Mouse (Mus musculus): Measurements from ENCODE around the gene Gm266. TPM values are rescaled to one million over a fixed set of nuclear protein-coding genes. Genes with fewer than 3 reads are reported as not detected.

Gm266 gene
- polyA plus RNA-seq, 1 experiment from 2014 or later, result 20.8 TPM

GRCm38 (mm10) chr12:111454021-111454420, 31.6 kb downstream of the Gm266 start:
- Histone ChIP-seq H3K9ac (no peak overlapping the region), H3K4me1 (peaks cover 41% of the 10 kb centered on the region), H3K27ac (replicated peaks) (no peak overlapping the region), H3K4me3 (replicated peaks) (no peak overlapping the region), H3K27me3 (peaks cover 48% of the 10 kb centered on the region), H3K36me3 (no peaks in the 10 kb centered on the region), H3K4me2 (replicated peaks) (no peak overlapping the region), H3K9me3 (replicated peaks) (no peaks in the 10 kb centered on the region)
- 27% methylated on average over 4 of the region's 4 CpGs for WGBS
- no peak for ATAC-seq (ENCODE audit: insufficient number of reproducible peaks, low FRiP score, low TSS enrichment, low read depth)

GRCm38 (mm10) chr12:111451561-111451960, 34.1 kb downstream of the Gm266 start:
- Histone ChIP-seq H3K27me3 (peaks cover 68% of the 10 kb centered on the region), H3K4me1 (peaks cover 55% of the 10 kb centered on the region), H3K4me3 (replicated peaks) (no peak overlapping the region), H3K9ac (no peak overlapping the region), H3K27ac (replicated peaks) (no peak overlapping the region), H3K4me2 (replicated peaks) (no peak overlapping the region), H3K9me3 (replicated peaks) (no peaks in the 10 kb centered on the region), H3K36me3 (no peaks in the 10 kb centered on the region)
- ATAC-seq (ENCODE audit: insufficient number of reproducible peaks, low FRiP score, low TSS enrichment, low read depth), result no peak
- WGBS, result 71% methylated on average over 7 of the region's 7 CpGs

- Histone ChIP-seq H3K9ac (no peak overlapping the region), H3K27me3 (peaks cover 73% of the 10 kb centered on the region), H3K9me3 (replicated peaks) (no peaks in the 10 kb centered on the region), H3K4me3 (replicated peaks) (no peak overlapping the region), H3K36me3 (no peaks in the 10 kb centered on the region), H3K4me1 (peaks cover 58% of the 10 kb centered on the region), H3K4me2 (replicated peaks) (no peak overlapping the region), H3K27ac (replicated peaks) (no peak overlapping the region)
- WGBS, result 25% methylated on average over 6 of the region's 6 CpGs
- ATAC-seq (ENCODE audit: insufficient number of reproducible peaks, low FRiP score, low TSS enrichment, low read depth), result no peak
These were observed 35.3 kb downstream of the Gm266 start for GRCm38 (mm10) chr12:111450359-111450758.

- Histone ChIP-seq H3K4me3 (replicated peaks) (no peak overlapping the region), H3K4me1 (peaks cover 48% of the 10 kb centered on the region), H3K27ac (replicated peaks) (0 out of 2 replicates have a peak overlapping the region, but pooled peaks have one; percentile 2), H3K27me3 (peaks cover 81% of the 10 kb centered on the region), H3K4me2 (replicated peaks) (no peak overlapping the region), H3K9ac (no peak overlapping the region), H3K36me3 (no peaks in the 10 kb centered on the region), H3K9me3 (replicated peaks) (no peaks in the 10 kb centered on the region)
- no peak for ATAC-seq (ENCODE audit: insufficient number of reproducible peaks, low FRiP score, low TSS enrichment, low read depth)
- 14% methylated on average over 13 of the region's 14 CpGs for WGBS
These were observed 36.5 kb downstream of the Gm266 start for GRCm38 (mm10) chr12:111448931-111449705.

- Histone ChIP-seq H3K9ac (no peak overlapping the region), H3K27me3 (peaks cover 88% of the 10 kb centered on the region), H3K4me2 (replicated peaks) (no peak overlapping the region), H3K4me1 (peaks cover 50% of the 10 kb centered on the region), H3K9me3 (replicated peaks) (no peaks in the 10 kb centered on the region), H3K27ac (replicated peaks) (0 out of 2 replicates have a peak overlapping the region, but pooled peaks have one; percentile 11), H3K36me3 (no peaks in the 10 kb centered on the region), H3K4me3 (replicated peaks) (no peak overlapping the region)
- no peak for ATAC-seq (ENCODE audit: insufficient number of reproducible peaks, low FRiP score, low TSS enrichment, low read depth)
- 22% methylated on average over 22 of the region's 22 CpGs for WGBS
These were observed 37.5 kb downstream of the Gm266 start for GRCm38 (mm10) chr12:111447898-111448760.

GRCm38 (mm10) chr12:111447350-111447749, 38.3 kb downstream of the Gm266 start:
- WGBS, result 27% methylated on average over 9 of the region's 9 CpGs
- Histone ChIP-seq H3K4me1 (peaks cover 58% of the 10 kb centered on the region), H3K4me2 (replicated peaks) (no peak overlapping the region), H3K4me3 (replicated peaks) (no peak overlapping the region), H3K9ac (no peak overlapping the region), H3K27ac (replicated peaks) (0 out of 2 replicates have a peak overlapping the region, but pooled peaks have one; percentile 11), H3K27me3 (peaks cover 93% of the 10 kb centered on the region), H3K9me3 (replicated peaks) (no peaks in the 10 kb centered on the region), H3K36me3 (no peaks in the 10 kb centered on the region)
- ATAC-seq (ENCODE audit: insufficient number of reproducible peaks, low FRiP score, low TSS enrichment, low read depth), result no peak

- 43% methylated on average over 5 of the region's 5 CpGs for WGBS
- no peak overlapping the region for H3K27ac ChIP-seq (replicated peaks)
- no peaks in the 10 kb centered on the region for H3K36me3 ChIP-seq
- H3K4me2 ChIP-seq (replicated peaks), result no peak overlapping the region
- H3K9me3 ChIP-seq (replicated peaks), result no peaks in the 10 kb centered on the region
- H3K4me3 ChIP-seq (replicated peaks), result no peak overlapping the region
- no peak overlapping the region for H3K9ac ChIP-seq
- H3K27me3 ChIP-seq, result peaks cover 96% of the 10 kb centered on the region
- ATAC-seq (ENCODE audit: insufficient number of reproducible peaks, low FRiP score, low TSS enrichment, low read depth), result no peak
- H3K4me1 ChIP-seq, result peaks cover 64% of the 10 kb centered on the region
These were observed 38.9 kb downstream of the Gm266 start for GRCm38 (mm10) chr12:111446745-111447144.

GRCm38 (mm10) chr12:111445890-111446613, 39.6 kb downstream of the Gm266 start:
- Histone ChIP-seq H3K4me1 (peaks cover 67% of the 10 kb centered on the region), H3K27ac (replicated peaks) (no peak overlapping the region), H3K9ac (no peak overlapping the region), H3K4me3 (replicated peaks) (peak overlapping the region; percentile 27), H3K9me3 (replicated peaks) (no peaks in the 10 kb centered on the region), H3K27me3 (peaks cover 96% of the 10 kb centered on the region), H3K36me3 (no peaks in the 10 kb centered on the region), H3K4me2 (replicated peaks) (peak overlapping the region; percentile 48)
- 7% methylated on average over 27 of the region's 27 CpGs for WGBS
- no peak for ATAC-seq (ENCODE audit: insufficient number of reproducible peaks, low FRiP score, low TSS enrichment, low read depth)

GRCm38 (mm10) chr12:111445161-111445889, 40.3 kb downstream of the Gm266 start:
- Histone ChIP-seq H3K27me3 (peaks cover 89% of the 10 kb centered on the region), H3K4me3 (replicated peaks) (peak overlapping the region; percentile 27), H3K4me2 (replicated peaks) (peak overlapping the region; percentile 48), H3K9me3 (replicated peaks) (no peaks in the 10 kb centered on the region), H3K36me3 (no peaks in the 10 kb centered on the region), H3K9ac (no peak overlapping the region), H3K4me1 (peaks cover 61% of the 10 kb centered on the region), H3K27ac (replicated peaks) (no peak overlapping the region)
- no peak for ATAC-seq (ENCODE audit: insufficient number of reproducible peaks, low FRiP score, low TSS enrichment, low read depth)
- WGBS, result 5% methylated on average over 52 of the region's 52 CpGs

- ATAC-seq (ENCODE audit: insufficient number of reproducible peaks, low FRiP score, low TSS enrichment, low read depth), result no peak; the same call in 1 of the 2 replicates
- Histone ChIP-seq H3K27ac (replicated peaks) (0 out of 2 replicates have a peak overlapping the region, but pooled peaks have one; percentile 34), H3K4me2 (replicated peaks) (no peak overlapping the region), H3K27me3 (peaks cover 80% of the 10 kb centered on the region), H3K4me3 (replicated peaks) (peak overlapping the region; percentile 40; the same call in 1 of the 2 replicates), H3K9ac (no peak overlapping the region), H3K9me3 (replicated peaks) (no peaks in the 10 kb centered on the region), H3K4me1 (peaks cover 50% of the 10 kb centered on the region), H3K36me3 (no peaks in the 10 kb centered on the region)
- 40% methylated on average over 10 of the region's 10 CpGs for WGBS
These were observed 41.4 kb downstream of the Gm266 start for GRCm38 (mm10) chr12:111443921-111444831.

All from embryonic facial prominence, embryonic 15.5 days (tissue).